Mouse (Mus musculus) thymus, adult 2 months (tissue): Measurements from ENCODE around the gene Tnxb.

Experiments used
- CTCF ChIP-seq: fragments of 200-500 bp; IDR thresholded peaks from 2 replicates; pipeline ENCODE4 v1.5.1; 2012; ENCODE audit warnings: mild to moderate bottlenecking, control low read depth, low read length, moderate library complexity, borderline replicate concordance; ENCODE audit not compliant: control insufficient read depth, poor library complexity, insufficient read depth; ENCODE audit errors: extremely low read depth
- POLR2A ChIP-seq: fragments of 200-500 bp; IDR thresholded peaks from 2 replicates; pipeline ENCODE4 v1.6.1; 2012; ENCODE audit warnings: mild to moderate bottlenecking, low read length, control low read depth, moderate library complexity; ENCODE audit not compliant: control insufficient read depth, poor library complexity, insufficient read depth; ENCODE audit errors: extremely low read depth

DNA sequence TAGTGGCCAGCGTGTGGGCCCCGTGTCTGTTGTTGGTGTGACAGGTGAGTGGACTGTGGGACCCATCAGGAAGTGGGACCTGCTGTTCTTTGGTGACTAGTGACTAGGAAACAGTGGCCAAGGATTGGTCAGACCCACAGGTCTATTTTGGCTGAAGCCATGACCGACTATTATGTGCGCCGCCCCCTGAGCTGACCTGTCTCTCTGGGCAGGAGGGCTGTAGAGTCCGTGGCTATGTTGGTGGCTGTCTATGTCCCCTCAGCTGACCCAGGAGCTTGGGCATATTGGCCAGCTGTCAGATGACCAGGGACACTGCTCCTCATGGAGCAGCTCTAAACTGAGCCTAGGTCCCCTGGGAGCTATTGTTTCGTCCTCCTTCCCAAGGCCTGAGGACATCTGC, 18.6 kb downstream of the Tnxb start:
- no peak for TF ChIP-seq CTCF
- no peak for TF ChIP-seq POLR2A
